Mouse (Mus musculus) right cerebral cortex, adult 18-20 months (tissue): ENCODE data around the gene Fhit.
A peak's percentile ranks its signal among the peaks of the same experiment; 100 is the strongest.
"Not testable (repeated sequence)": the region's sequence is repeated elsewhere in the genome, so short reads cannot be mapped to it uniquely, and the experiment has no call there.

Source experiments
- DNase-seq: peaks from one replicate; pipeline ENCODE4 v3.0.0; 2022; ENCODE audit warnings: mixed read lengths

The Fhit gene

DNA sequence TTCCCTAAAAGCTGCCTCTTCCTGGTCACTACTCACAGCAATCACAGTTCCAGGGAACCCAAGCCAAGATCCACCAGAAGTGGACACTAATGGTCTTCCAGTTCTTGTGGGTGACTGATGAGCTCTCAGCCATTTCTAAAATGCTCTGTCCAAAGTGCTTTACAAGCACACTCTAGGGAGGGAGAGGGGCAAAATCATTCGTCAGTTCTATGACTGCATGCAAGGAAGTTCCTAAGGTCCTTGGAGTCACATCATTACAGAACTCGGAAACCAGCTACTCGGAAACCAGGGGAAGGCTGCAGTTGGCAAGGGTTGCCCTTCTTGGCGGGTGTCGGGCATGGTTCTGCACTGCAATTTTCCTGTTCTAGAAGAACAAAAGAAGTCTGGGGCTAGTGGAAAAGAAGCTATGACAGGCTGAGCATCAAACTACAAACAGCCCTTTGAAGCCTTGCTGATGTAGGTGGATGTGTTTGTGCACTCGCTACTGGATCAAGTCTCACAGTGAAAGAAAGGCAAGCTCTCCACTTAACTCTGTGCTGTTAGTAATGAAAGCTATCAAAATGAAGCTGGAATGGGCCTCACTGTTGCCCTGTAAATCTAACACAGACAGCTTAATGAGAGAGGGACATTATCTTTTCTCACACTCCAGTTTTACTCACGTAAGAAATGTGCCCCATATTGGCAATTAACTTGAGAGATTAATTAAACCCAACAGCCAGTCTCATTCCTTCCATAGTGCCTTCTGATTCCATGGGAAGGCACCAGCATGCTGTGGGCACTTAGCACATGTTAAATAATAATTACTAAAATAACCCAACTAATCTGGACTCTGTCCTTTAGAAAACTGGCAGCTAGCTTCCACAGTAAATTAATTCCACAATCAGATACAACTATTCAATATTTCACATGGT, 243.7 kb downstream of the Fhit start:
- no peak for DNase-seq

- no peak for DNase-seq
Observed at GRCm38 (mm10) chr14:10908011-10908410, 253.8 kb downstream of the Fhit start.

DNA sequence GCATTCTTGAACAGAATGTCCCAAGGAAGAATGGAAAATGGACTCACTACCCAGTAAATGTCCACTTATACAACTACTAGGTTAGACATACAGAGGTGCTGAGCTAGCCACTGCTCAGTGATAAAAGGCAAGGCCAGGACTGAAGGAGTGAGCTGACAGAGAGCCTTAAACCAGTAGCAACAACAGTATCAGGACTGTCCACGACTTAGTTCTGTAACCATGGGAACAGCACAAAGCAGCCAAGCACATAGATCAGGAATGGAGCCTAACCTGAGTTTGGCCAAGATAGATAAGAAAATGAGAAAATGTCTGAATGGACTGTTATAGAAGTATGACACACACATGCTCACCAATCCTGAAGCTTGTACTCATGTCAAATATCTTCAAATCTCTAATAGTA, 279.1 kb downstream of the Fhit start:
- DNase-seq, result no peak

DNA sequence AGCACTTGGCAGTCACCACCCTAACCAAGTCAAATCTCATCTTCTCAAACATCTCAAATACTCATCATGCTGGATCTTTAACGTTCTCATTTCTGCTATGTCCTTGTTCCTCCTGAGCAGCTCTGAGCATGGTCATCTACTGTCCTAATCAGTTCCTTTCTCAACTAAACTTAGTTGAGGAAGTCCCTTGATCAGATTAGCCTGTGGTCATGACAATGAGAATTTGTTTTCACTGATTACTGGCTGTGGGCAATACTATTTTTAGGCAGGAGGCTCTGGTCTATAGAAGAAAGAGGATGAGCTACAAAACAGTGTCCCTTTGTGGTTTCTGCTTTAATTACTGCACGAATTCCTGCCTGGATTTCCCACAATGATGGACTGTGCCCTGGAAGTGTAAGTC, 281.1 kb downstream of the Fhit start:
- no peak for DNase-seq

DNA sequence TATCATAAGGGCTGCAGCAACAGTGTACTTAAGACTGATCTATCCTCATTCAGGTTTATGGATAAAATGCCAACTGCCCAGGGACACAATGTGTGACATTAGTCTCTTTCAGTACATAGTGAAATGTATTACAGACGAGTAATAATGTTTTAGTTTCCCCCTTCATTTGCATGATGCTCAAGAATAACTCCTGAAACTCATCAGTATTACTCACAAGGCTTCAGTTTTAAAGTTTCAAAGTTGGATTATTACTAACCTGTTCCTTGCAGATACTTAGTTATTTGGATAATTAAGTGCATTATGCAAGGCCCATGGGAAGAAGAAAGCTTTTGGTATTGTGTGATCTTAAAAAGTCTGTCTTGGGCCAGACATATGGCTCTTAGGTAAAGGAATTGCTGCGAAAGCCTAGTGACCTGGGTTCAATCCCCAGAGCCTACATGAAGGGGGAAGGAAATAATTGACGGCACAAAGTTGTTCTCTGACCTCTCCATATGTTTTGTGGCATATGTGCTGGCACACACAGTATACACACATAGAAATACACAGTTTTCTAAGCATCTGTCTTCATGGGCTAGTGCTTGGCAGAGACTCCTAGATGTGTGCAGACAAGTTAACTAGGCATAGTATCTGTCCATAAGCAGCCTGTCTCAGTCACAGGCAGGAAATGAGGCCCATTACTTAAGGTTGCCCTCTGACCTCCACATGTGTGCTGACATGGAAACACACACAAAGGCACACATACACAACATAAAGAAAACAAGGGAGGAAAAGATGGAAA, 287.1 kb downstream of the Fhit start:
- DNase-seq, result no peak

DNA sequence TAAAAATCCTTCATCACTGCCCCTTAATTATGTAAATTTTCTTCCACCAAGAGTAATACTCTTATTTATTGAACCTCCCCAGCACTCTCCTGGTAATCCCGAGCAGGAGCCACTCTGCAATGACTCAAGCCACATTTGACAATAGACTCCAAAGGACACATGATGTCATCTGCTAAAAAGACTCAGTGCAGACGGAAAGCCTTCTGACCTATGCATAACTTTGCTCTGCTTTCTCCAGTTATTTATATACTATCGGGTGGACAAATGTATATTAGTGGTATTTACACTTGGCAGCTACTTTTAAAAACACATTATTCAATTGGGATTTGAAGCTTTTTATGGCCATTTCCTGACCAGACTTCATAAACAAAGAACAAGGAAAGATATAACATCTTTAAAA, 304.2 kb downstream of the Fhit start:
- no peak for DNase-seq

GRCm38 (mm10) chr14:10851936-10852335, 309.9 kb downstream of the Fhit start:
- no peak for DNase-seq

DNA sequence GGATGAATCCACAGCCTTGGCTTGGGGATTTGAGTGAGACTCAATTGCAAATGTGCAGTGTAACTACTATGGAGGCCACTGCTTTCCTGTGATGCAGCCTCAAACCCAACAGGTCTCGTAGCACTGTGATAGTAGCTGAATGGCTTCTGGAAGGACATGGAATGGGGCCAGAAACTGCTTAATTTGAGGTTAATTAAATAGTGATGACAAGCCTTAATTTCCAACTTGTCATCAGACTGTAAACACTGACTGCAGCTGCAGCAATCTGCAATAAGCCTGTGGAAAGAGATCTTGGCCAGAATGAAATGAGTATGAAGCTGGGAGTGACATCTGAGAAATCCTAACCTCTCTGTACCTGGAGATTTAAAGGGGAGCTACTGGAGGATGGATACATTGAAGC, 325.8 kb downstream of the Fhit start:
- no peak for DNase-seq

DNA sequence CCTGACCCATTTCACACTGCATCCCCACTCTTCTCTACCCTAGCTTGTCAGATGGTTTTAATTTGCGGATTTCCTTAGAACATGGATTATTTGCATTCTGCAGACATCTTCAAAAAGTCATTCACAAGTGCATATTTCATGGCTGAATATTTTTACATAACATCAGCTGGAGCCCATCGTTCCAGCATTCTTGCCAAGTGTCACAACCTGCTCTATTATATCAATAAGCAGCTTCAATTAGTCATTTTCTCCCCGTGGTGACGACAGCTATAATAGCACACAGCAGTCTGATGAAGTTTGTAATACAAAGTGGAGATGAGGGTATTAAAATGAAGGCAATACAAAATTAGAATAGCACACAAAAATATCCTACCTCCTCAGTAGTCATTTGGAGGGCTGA, 337.0 kb downstream of the Fhit start:
- DNase-seq, result no peak

DNA sequence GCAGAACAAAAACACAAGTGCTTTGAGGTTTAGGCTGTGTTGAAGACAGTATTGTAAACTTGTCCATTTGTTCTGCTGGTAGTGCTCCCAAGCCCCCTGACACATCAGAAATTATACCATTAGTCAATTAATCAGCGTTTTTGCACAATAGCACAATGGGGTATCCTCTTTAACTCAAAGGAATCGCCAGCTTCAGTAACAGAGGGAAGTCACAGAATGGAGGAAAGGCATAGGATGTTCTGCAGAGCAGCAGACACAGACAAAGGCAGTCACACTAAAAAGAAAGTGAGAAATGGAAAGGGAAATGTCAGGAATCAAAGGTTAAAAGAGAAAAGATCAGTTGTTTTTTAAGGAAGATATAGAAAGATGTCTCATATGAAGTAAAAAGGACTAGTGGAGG, 348.3 kb downstream of the Fhit start:
- no peak for DNase-seq

- DNase-seq, result no peak
Observed at GRCm38 (mm10) chr14:10798489-10799180, 363.2 kb downstream of the Fhit start.

GRCm38 (mm10) chr14:10797595-10797994, 364.2 kb downstream of the Fhit start:
- DNase-seq, result no peak

GRCm38 (mm10) chr14:10795498-10796075, 366.2 kb downstream of the Fhit start:
- DNase-seq, result no peak

GRCm38 (mm10) chr14:10783929-10784328, 377.9 kb downstream of the Fhit start:
- no peak for DNase-seq

DNA sequence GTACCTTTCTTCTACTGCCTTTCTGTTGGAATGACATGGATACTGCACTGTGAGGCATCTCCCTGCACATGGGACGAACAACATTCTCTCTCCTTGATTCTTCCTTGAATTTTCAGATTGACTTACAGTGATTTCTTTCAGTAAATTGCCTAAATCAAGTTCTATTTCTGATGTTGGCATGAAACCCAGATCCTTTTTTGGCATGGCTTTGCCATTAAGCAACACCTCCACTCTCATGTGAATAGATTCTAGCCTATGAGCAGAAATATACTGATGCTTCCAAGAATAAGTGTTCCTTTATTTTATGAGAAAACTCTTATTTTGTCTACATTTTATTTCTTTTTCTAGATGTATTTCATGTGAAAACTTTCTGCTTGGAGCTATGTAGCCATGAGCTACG, 383.1 kb downstream of the Fhit start:
- peak; percentile 3 for DNase-seq

- not testable (repeated sequence) for DNase-seq
Observed at GRCm38 (mm10) chr14:10754883-10755282, 407.0 kb downstream of the Fhit start.

- DNase-seq, result no peak
Observed at GRCm38 (mm10) chr14:10738076-10738475, 423.8 kb downstream of the Fhit start.

DNA sequence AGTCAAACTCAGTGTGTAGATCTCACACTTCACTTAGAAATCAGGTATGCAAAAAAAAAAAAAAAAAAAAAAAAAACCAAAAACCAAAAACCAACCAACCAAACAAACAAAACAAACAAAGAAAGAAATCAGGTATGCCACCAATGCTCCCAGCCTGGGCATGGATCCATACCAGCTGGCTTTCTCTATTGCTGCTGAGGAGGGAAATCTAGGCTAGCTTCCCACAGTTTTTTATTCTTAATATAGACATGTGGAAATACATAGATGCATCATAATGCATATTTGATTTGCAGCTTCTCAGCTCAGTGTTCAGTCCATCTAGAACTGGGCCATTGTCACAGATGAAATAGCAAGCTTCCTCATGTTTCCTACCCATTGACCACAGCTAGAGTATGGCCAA, 439.3 kb downstream of the Fhit start:
- DNase-seq, result peak; percentile 44

- no peak for DNase-seq
Observed at GRCm38 (mm10) chr14:10712916-10713315, 448.9 kb downstream of the Fhit start.

DNA sequence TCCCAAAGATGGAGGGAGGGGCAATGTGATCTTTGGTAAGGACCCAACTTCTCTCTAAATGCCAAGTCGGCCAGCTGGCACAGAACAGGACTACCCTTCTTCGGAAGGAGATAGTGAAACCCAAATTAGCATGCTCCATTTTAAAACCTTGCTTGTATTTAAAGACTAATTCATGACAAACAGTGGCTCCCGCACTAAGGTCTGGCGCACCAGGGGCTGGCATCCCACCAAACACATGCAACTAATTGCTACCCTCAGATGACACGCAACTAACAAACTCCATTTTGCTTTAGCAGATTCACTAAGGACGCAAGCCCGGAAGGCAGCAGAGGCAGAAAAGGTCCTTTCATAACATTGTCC, 449.3 kb downstream of the Fhit start:
- peak; percentile 9 for DNase-seq

GRCm38 (mm10) chr14:10711841-10712521, 449.9 kb downstream of the Fhit start:
- DNase-seq, result no peak

- DNase-seq, result no peak
Observed at GRCm38 (mm10) chr14:10710796-10711311, 451.0 kb downstream of the Fhit start.
